Mouse (Mus musculus) natural killer cell, adult 2 months (primary cell): ENCODE measurements around the gene D930020B18Rik.

Source experiments
- DNase-seq, 2 experiments: peaks; one replicate each; pipeline ENCODE4 v3.0.0; 2022; ENCODE audit warnings: low spot score in 2 of 2

The D930020B18Rik gene

GRCm38 (mm10) chr10:121640150-121640930 lies 1.0 kb upstream of the D930020B18Rik start:
- DNase-seq = peak in 1 of 2 experiments; percentile 21

GRCm38 (mm10) chr10:121640944-121641271 lies 480 bp upstream of the D930020B18Rik start:
- DNase-seq = no peak

- no peak for DNase-seq
These were observed 913 bp downstream of the D930020B18Rik start for GRCm38 (mm10) chr10:121642054-121642947.

DNA sequence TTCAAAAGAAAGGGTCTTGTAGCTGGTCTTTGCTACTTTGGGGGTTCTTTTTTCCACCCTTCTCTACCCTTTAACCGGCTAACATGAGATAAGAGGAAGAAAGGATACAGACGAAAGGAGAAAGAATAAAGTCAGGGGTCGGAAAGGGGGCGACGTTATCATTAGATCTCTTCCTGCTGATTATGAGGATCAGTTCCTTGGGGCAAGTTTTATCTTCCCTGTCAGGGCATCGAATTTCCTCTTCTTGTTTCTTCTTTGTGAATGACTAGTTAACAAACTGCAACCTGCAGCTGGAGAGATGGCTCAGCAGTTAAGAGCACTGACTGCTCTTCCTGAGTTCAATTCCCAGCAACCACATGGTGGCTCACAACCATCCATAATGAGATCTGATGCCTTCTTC lies 4.9 kb downstream of the D930020B18Rik start:
- DNase-seq = no peak

DNA sequence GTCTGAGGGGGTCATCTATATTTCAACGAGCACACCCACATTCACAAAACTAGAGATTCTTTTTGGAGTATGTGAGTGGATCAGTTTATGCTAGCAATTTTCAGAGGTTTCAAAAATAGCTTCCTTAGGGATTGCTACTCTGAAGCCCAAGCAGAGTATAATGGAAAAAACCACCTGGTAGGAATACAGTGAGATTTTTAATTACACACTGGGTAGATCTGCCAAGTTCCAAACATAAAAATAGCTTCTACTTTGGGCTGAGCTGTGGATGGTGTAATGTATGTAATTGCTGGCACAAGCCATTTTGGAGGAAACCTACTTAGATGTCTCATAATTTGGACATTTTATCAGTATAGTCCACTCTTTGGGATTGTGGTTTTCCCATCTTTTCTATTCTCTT lies 11.7 kb downstream of the D930020B18Rik start:
- no peak for DNase-seq

GRCm38 (mm10) chr10:121655907-121656306 lies 14.5 kb downstream of the D930020B18Rik start:
- DNase-seq = no peak

- DNase-seq = no peak
These were observed 21.3 kb downstream of the D930020B18Rik start for GRCm38 (mm10) chr10:121662711-121663110.

DNA sequence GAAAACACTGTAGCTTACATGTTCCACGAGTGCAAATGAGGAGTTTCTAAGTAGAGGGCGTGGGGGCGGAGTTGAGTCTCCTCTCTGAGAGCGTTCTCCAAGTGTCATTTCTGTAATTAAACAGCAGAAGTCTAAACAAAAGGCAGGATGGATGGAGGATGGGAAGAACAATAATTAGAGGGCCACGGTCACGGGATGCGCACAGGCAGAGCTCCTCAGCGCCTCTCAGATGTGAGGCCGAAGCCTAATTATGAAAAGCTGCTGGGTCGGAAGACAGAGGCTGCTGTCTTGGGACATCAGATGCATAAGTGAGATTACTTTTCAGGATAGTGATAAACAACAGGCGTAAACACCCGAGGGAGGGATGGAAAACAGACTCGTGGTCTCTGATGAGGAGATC lies 22.2 kb downstream of the D930020B18Rik start:
- DNase-seq = no peak

DNA sequence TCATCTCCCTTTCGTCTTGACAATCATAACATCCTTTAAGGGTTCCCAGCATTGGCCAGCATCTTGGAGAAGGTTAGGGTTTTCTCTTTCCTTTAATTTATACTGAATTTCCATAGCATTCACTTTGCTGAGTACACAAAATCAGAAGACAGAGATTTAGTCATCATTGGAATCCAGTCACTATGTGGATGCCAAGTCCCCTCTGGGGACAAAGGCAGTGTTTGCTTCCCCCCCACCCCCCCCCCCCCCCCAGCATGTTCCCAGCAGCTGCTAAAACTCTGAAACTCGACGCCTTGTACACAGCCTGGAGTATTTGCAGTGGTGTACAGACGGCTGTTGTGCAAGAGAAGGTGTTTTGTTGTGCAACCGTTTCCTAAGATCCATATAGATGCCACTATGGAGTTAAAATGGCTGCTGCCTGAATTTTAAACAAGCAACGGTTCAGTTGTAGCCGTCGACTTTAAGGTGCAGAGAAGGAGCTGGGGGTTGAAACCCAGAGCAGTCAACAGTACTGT lies 24.3 kb downstream of the D930020B18Rik start:
- DNase-seq = no peak

DNA sequence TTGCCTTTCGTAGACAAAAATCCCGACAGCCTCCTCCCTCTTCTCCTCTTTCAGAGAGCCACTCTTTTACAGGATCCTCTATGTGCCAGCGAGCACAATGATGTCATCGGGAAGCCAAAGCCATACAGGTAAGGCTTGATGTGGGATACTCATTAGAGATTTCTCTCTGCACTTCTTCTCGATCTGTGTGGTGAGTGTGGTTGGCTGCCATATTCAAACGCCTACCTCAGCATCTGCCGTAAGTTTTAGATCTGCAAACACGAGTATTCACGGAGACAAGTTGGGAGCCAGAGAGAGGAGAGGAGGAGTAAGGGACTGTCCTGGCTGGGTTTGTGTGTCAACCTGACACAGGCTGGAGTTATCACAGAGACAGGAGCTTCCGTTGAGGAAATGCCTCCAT lies 27.7 kb downstream of the D930020B18Rik start:
- DNase-seq = no peak

- DNase-seq = no peak
These were observed 35.6 kb downstream of the D930020B18Rik start for GRCm38 (mm10) chr10:121677019-121677418.

- no peak for DNase-seq
These were observed 39.5 kb downstream of the D930020B18Rik start for GRCm38 (mm10) chr10:121680902-121681301.

DNA sequence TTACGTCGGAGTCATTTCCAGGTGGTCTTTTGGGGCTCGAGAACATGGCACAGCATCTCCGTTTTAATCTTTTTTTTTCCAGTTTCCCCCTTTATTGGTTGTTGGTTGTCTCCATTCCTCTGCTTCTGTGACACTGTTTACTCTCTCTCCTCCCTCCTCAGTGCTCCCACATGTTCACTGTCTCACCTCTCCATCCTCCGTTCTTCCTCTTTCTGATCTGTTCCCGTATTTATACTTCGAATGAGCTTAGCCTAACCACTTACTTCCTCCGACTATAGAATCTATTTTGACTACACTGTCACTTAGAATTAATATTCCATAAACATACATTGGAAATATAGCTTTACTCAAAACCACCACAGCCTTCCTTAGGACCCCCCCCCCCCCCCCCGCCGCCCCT lies 41.2 kb downstream of the D930020B18Rik start:
- DNase-seq = no peak

DNA sequence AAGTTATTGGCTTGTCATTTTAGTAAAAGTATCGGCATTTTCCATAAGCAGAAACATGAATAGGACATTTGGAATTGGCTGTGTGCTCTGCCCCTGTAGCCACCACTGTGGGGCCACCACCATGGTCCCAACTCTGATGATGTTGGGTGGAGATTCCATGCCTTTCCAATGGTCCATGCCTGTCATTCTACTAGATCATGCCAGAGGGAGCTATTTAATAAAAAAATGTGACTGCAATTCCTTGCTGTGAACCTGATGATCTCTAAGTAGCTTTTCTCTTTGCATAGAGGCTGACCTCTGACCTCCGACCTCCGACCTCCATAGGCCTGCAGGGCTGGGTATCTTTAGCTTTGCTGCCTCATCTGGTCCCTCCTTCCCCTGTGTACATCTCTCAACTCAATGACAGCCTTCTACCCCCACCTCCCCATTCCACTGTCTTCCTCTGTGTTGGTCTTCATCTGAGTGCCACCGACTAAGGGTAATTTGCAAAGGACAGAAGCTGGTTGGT lies 44.8 kb downstream of the D930020B18Rik start:
- no peak for DNase-seq

- no peak for DNase-seq
These were observed 46.1 kb downstream of the D930020B18Rik start for GRCm38 (mm10) chr10:121687511-121687910.

DNA sequence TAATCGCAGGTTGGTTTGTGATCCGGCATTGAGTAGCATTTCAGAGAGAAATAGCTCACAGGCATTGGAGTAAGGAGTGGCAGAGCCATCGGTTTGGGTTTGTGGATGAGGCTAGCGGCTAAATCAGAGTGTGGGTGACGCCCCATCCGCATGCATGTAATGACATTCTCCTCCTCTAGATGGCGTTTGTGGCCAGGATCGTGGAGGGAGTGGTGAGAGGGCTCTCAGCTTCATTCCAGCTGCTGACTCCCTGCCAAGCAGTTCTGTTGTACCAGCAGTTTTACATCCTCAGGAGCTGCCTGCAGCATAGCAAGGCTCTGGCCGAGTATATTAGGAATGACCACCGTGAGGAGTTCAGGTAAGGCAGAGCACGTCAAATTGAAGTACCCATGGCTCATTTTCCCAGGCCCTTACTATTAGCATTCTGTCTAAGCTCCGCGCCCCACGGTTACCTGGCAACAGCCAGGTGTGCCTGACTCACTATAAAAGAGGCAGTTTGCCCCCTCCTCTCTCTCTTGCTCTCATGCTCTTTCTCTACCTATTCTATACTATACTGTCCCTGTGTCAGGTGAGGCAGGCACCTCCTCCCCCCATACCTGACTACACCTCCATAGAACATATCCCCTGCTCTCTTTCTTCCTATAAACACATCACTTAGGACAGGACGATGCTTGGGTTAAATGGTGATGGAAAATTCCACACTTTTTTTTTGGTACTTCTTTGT lies 48.4 kb downstream of the D930020B18Rik start:
- DNase-seq = peak; percentile 8 to 20

DNA sequence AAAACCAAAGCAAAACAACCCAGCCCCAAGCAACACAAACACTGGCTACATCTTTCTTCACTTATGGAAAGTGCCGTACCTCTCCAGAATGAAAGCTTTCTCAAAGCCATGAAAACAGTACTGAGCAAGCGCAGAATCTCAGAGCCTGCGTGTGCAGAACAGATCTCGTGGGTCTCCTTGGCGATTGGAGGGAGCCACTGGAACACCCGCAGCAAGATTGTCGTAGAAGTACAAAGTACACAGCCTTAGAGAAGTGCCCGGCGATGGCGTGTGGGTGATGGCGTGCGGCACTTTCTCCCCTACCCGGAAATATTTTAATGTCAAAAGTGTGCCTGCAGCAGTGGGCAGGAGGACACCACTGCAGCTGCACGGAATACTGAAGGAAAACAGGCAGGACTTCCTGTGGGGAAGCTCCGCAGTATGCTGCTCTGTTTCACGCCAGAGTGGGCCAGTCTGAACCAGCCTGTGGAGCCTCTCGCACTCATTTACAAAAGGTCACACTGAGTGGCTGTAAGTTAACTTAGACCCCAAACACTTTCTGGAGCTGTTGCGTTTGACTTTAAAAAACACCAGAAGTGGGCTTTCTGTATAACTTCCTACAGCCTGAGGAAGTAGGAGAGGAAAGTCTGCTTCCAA lies 51.7 kb downstream of the D930020B18Rik start:
- no peak for DNase-seq

- DNase-seq = no peak
These were observed 53.2 kb downstream of the D930020B18Rik start for GRCm38 (mm10) chr10:121694567-121694966.

- DNase-seq = peak in 1 of 2 experiments; percentile 28
These were observed 60.2 kb downstream of the D930020B18Rik start for GRCm38 (mm10) chr10:121701296-121702248.

DNA sequence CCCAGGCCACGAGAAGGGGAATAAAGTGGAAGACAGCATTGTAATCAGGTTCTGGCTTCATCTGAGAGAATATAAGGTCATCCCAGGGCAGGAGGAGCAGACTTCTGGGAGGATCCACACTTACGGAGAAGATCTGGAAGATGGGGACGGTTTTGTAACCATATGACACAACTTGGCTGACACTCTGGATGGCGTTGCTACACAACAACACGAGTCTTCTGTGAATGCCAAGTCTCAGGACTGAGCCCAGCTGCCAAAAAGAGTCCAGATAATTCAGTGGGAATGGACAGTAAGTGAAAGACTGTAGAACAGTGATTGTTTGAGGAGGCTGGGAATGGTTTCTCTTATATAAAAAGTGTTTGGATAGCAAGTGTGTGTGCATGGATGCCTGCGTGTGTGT lies 62.2 kb downstream of the D930020B18Rik start:
- DNase-seq = no peak
